Mouse (Mus musculus) heart, adult 9 months (tissue): Measurements from ENCODE around the gene Tcl1.
"Not testable (repeated sequence)": the region's sequence is repeated elsewhere in the genome, so short reads cannot be mapped to it uniquely, and the experiment has no call there.

Experiments used
- DNase-seq, 2 experiments: peaks; one replicate each; pipeline ENCODE4 v3.0.0; 2022; ENCODE audit warnings: low spot score in 2 of 2

The Tcl1 gene

GRCm38 (mm10) chr12:105181040-105181644 lies 41.5 kb downstream of the Tcl1 start:
- not testable (repeated sequence) for DNase-seq

GRCm38 (mm10) chr12:105176044-105176443 lies 46.5 kb downstream of the Tcl1 start, which contains the start of gene Tcl1b5:
Gene Tcl1b5, plus strand, starts transcription at chr12:105176344.
- DNase-seq = not testable (repeated sequence)

GRCm38 (mm10) chr12:105174318-105174717 lies 48.3 kb downstream of the Tcl1 start:
- DNase-seq = not testable (repeated sequence)

GRCm38 (mm10) chr12:105173366-105173765 lies 49.2 kb downstream of the Tcl1 start:
- DNase-seq = no peak
